In the genomic region with DNA sequence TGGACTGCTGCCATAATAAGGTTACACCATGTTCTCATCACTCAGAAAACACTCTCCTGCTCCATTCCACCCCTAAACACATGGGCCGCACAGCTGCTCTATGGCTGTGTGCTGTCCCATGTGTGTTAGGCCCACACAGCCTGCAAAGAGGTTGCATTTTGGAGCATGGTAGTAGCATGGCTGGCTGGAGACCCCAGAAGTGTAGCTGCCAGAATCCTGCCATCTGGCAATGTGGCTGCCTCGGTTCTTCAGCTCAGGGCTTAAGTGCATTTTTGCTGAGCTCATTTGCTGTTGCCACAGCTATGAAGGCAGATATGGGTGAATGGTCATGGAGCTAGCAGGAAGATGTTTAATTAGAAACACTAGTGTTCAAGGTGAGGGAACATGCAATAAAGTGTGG, we compare ENCODE assay signal across 15 mouse cellular contexts. TPM values are rescaled to one million over a fixed set of nuclear protein-coding genes. Genes with fewer than 3 reads are reported as not detected.
DNase-seq lines count a peak whose midpoint lies in the region; ATAC-seq lines count a peak whose summit lies in the region.
"Had no signal": no experiment of that assay in that cellular context is flagged by ENCODE, and none has a peak within 500 bp of the region (broad histone marks: within the 10 kb centered on the region; RNA-seq: fewer than 3 reads in every experiment).

No protein-coding gene starts in this region.

- H3K9ac ChIP-seq in midbrain, embryonic 13.5 days (replicated peaks): 0 out of 2 replicates have a peak overlapping the region, but pooled peaks have one; percentile 4
- no peak overlapping the region for H3K9ac ChIP-seq in midbrain, embryonic 16.5 days (ENCODE audit: low read depth, low read length)
- H3K9ac ChIP-seq: intestine, embryonic 15.5 days; limb, embryonic 13.5 days; stomach, embryonic 15.5 days had no signal

- no peaks in the 10 kb centered on the region for H3K27me3 ChIP-seq in midbrain, embryonic 13.5 days
- no peaks in the 10 kb centered on the region for H3K27me3 ChIP-seq in midbrain, embryonic 16.5 days (ENCODE audit: control insufficient read depth, insufficient read depth, low read depth, low read length)
- no peaks in the 10 kb centered on the region for H3K27me3 ChIP-seq in hindbrain, embryonic 10.5 days (ENCODE audit: insufficient read depth, poor library complexity, severe bottlenecking)
- H3K27me3 ChIP-seq: intestine, embryonic 15.5 days; limb, embryonic 13.5 days; stomach, embryonic 15.5 days had no signal

- peaks cover 8% of the 10 kb centered on the region for H3K4me1 ChIP-seq in midbrain, embryonic 13.5 days (replicated peaks)
- peaks cover 3% of the 10 kb centered on the region; the same call in 1 of the 2 replicates for H3K4me1 ChIP-seq in midbrain, embryonic 16.5 days (ENCODE audit: control insufficient read depth, insufficient read depth, low read length)
- 0 out of 2 replicates have a peak, but pooled peaks cover 5% of the 10 kb centered on the region for H3K4me1 ChIP-seq in hindbrain, embryonic 10.5 days (replicated peaks)
- H3K4me1 ChIP-seq: heart, embryonic 10.5 days; intestine, embryonic 15.5 days; stomach, embryonic 15.5 days had no signal

- 58% methylated on average over 2 of the region's 2 CpGs for WGBS in midbrain, embryonic 13.5 days
- 55% methylated on average over 2 of the region's 2 CpGs for WGBS in midbrain, embryonic 16.5 days
- 65% methylated on average over 2 of the region's 2 CpGs for WGBS in hindbrain, embryonic 10.5 days

- H3K36me3 ChIP-seq in midbrain, embryonic 13.5 days: no peaks in the 10 kb centered on the region
- no peaks in the 10 kb centered on the region for H3K36me3 ChIP-seq in midbrain, embryonic 16.5 days (ENCODE audit: control insufficient read depth, insufficient read depth, low read length)
- H3K36me3 ChIP-seq in hindbrain, embryonic 10.5 days: no peaks in the 10 kb centered on the region
- H3K36me3 ChIP-seq: heart, embryonic 10.5 days; intestine, embryonic 15.5 days; limb, embryonic 13.5 days; stomach, embryonic 15.5 days had no signal

- H3K27ac ChIP-seq in midbrain, embryonic 13.5 days: no peak overlapping the region
- H3K27ac ChIP-seq in midbrain, embryonic 16.5 days (ENCODE audit: low read length): no peak overlapping the region
- H3K27ac ChIP-seq in hindbrain, embryonic 10.5 days: no peak overlapping the region
- H3K27ac ChIP-seq: heart, embryonic 10.5 days; intestine, embryonic 15.5 days; limb, embryonic 13.5 days; stomach, embryonic 15.5 days had no signal

- H3K4me2 ChIP-seq in midbrain, embryonic 13.5 days (replicated peaks): no peak overlapping the region
- H3K4me2 ChIP-seq in midbrain, embryonic 16.5 days (ENCODE audit: low read length): no peak overlapping the region
- H3K4me2 ChIP-seq: intestine, embryonic 15.5 days; limb, embryonic 13.5 days; stomach, embryonic 15.5 days had no signal

- no peak overlapping the region for H3K4me3 ChIP-seq in midbrain, embryonic 13.5 days (replicated peaks)
- H3K4me3 ChIP-seq in midbrain, embryonic 16.5 days (ENCODE audit: low read depth, low read length): no peak overlapping the region
- H3K4me3 ChIP-seq in hindbrain, embryonic 10.5 days: no peak overlapping the region
- H3K4me3 ChIP-seq: heart, embryonic 10.5 days; intestine, embryonic 15.5 days; limb, embryonic 13.5 days; myocyte; stomach, embryonic 15.5 days had no signal

- no peaks in the 10 kb centered on the region for H3K9me3 ChIP-seq in midbrain, embryonic 13.5 days
- H3K9me3 ChIP-seq in midbrain, embryonic 16.5 days (replicated peaks; ENCODE audit: control insufficient read depth, low read length, poor library complexity, severe bottlenecking): no peaks in the 10 kb centered on the region
- H3K9me3 ChIP-seq in hindbrain, embryonic 10.5 days: no peaks in the 10 kb centered on the region
- H3K9me3 ChIP-seq: heart, embryonic 10.5 days; intestine, embryonic 15.5 days; stomach, embryonic 15.5 days had no signal

- peak; percentile 10 for DNase-seq in hindbrain, embryonic 10.5 days (ENCODE audit: low spot score)
- DNase-seq in layer of hippocampus, postnatal 14 days (ENCODE audit: low spot score in 2 of 2): peak; percentile 11 to 37
- peak; percentile 51 for DNase-seq in retina, embryonic 14.5 days (ENCODE audit: low spot score)
- DNase-seq in heart, postnatal 4 days: no peak
- no peak for DNase-seq in kidney, postnatal 36 days
- DNase-seq: right cerebral cortex, adult 18-20 months had no signal

- ATAC-seq in midbrain, embryonic 13.5 days: no peak
- ATAC-seq in midbrain, embryonic 16.5 days: no peak; the same call in 1 of the 2 replicates
- no peak for ATAC-seq in granulocyte monocyte progenitor cell, adult 5-6 weeks (replicated peaks; ENCODE audit: poor library complexity, severe bottlenecking)
- ATAC-seq: intestine, embryonic 15.5 days; lung, postnatal 0 days had no signal

RNA-seq across cellular contexts. Expression of a gene that starts 58.0 kb away (rescaled TPM):
- polyA plus RNA-seq in midbrain, embryonic 13.5 days (2015; fragmentation: Nextera tagmentation; extraction: Ambion mirVana): 6.3 TPM in 2 replicates
- polyA plus RNA-seq in midbrain, embryonic 16.5 days (2015; fragmentation: Nextera tagmentation; extraction: Ambion mirVana): 4.6 and 4.7 TPM in 2 replicates
- polyA plus RNA-seq in hindbrain, embryonic 10.5 days (2016; fragmentation: Nextera tagmentation; extraction: Ambion mirVana): 4.4 and 5.4 TPM in 2 replicates
- total RNA-seq in layer of hippocampus, postnatal 14 days (2021): 1 to 10 TPM; 5.9 to 6.2 TPM
- 1 to 10 TPM; 8.9 to 9.3 TPM for total RNA-seq in heart, postnatal 4 days (2021)
- total RNA-seq in granulocyte monocyte progenitor cell, adult 5-6 weeks (2014; fragmentation: Nextera tagmentation): 17.0 and 18.3 TPM in 2 replicates
- 35.3 and 38.8 TPM in 2 replicates for total RNA-seq in granulocyte monocyte progenitor cell, adult 5-6 weeks (2017)

Comparison
In these comparisons a context has a peak if more than half of its experiments do, and no peak if none do; other contexts are left out.
1. DNase-seq: peak in hindbrain, embryonic 10.5 days (single experiment), layer of hippocampus, postnatal 14 days (2 of 2) and retina, embryonic 14.5 days (single experiment); none in heart, postnatal 4 days (single experiment) and kidney, postnatal 36 days (0 of 2).